Mouse (Mus musculus): ENCODE data around the gene Vsx1. TPM values are rescaled to one million over a fixed set of nuclear protein-coding genes. Genes with fewer than 3 reads are reported as not detected.

Gene Vsx1
- total and polyA plus RNA-seq, 2 experiments from 2014 or later: 0.13 to 0.26 TPM

GRCm38 (mm10) chr2:150688541-150689186, 496 bp downstream of the Vsx1 start:
- peaks cover 50% of the 10 kb centered on the region for H3K27me3 ChIP-seq (ENCODE audit: insufficient read depth, low read length)
- no peaks in the 10 kb centered on the region for H3K9me3 ChIP-seq (ENCODE audit: low read length)
- H3K36me3 ChIP-seq (ENCODE audit: insufficient read depth, low read length): no peaks in the 10 kb centered on the region

GRCm38 (mm10) chr2:150687871-150688540, 1.2 kb downstream of the Vsx1 start:
- peak; percentile 31; the same call in 1 of the 2 replicates for ATAC-seq
- peaks cover 50% of the 10 kb centered on the region for H3K27me3 ChIP-seq (ENCODE audit: insufficient read depth, low read length)

More at GRCm38 (mm10) chr2:150688541-150689186, 496 bp downstream of the Vsx1 start:
- 0 out of 2 replicates have a peak overlapping the region, but pooled peaks have one; percentile 13 for H3K9ac ChIP-seq (replicated peaks; ENCODE audit: low read length)
- peak; percentile 81 for DNase-seq (ENCODE audit: low spot score)
- peaks cover 7% of the 10 kb centered on the region; the same call in 1 of the 2 replicates for H3K4me1 ChIP-seq (ENCODE audit: insufficient read depth, low read length)
- ATAC-seq: peak; percentile 83
- TF ChIP-seq CTCF (IDR thresholded peaks at IDR 0.05; ENCODE audit: low read depth): no peak
- H3K4me3 ChIP-seq (ENCODE audit: low read length): peak overlapping the region; percentile 40
- peak overlapping the region; percentile 68 for H3K4me2 ChIP-seq (ENCODE audit: low read depth, low read length)
- no peak overlapping the region for H3K27ac ChIP-seq
- under 1% methylated on average over 40 of the region's 44 CpGs for WGBS

GRCm38 (mm10) chr2:150685389-150685788, 3.8 kb downstream of the Vsx1 start:
- Histone ChIP-seq H3K4me2 (ENCODE audit: low read depth, low read length) (no peak overlapping the region), H3K4me1 (ENCODE audit: insufficient read depth, low read length) (peaks cover 7% of the 10 kb centered on the region; the same call in 1 of the 2 replicates), H3K36me3 (ENCODE audit: insufficient read depth, low read length) (no peaks in the 10 kb centered on the region), H3K27me3 (ENCODE audit: insufficient read depth, low read length) (peaks cover 43% of the 10 kb centered on the region), H3K27ac (no peak overlapping the region), H3K9me3 (ENCODE audit: low read length) (no peaks in the 10 kb centered on the region), H3K4me3 (ENCODE audit: low read length) (no peak overlapping the region), H3K9ac (replicated peaks; ENCODE audit: low read length) (no peak overlapping the region)
- ATAC-seq: no peak
- no peak for DNase-seq (ENCODE audit: low spot score)
- TF ChIP-seq CTCF (IDR thresholded peaks at IDR 0.05; ENCODE audit: low read depth): no peak
- WGBS: 93% methylated on average over 9 of the region's 9 CpGs

More at GRCm38 (mm10) chr2:150687871-150688540, 1.2 kb downstream of the Vsx1 start:
- 5% methylated on average over 23 of the region's 23 CpGs for WGBS
- DNase-seq (ENCODE audit: low spot score): no peak
- H3K4me1 ChIP-seq (ENCODE audit: insufficient read depth, low read length): peaks cover 7% of the 10 kb centered on the region; the same call in 1 of the 2 replicates
- peak overlapping the region; percentile 40 for H3K4me3 ChIP-seq (ENCODE audit: low read length)
- H3K4me2 ChIP-seq (ENCODE audit: low read depth, low read length): peak overlapping the region; percentile 68
- H3K9ac ChIP-seq (replicated peaks; ENCODE audit: low read length): 0 out of 2 replicates have a peak overlapping the region, but pooled peaks have one; percentile 13
- no peak overlapping the region for H3K27ac ChIP-seq
- TF ChIP-seq CTCF (IDR thresholded peaks at IDR 0.05; ENCODE audit: low read depth): no peak
- H3K36me3 ChIP-seq (ENCODE audit: insufficient read depth, low read length): no peaks in the 10 kb centered on the region
- no peaks in the 10 kb centered on the region for H3K9me3 ChIP-seq (ENCODE audit: low read length)

GRCm38 (mm10) chr2:150684451-150684850, 4.7 kb downstream of the Vsx1 start:
- Histone ChIP-seq H3K36me3 (ENCODE audit: insufficient read depth, low read length) (no peaks in the 10 kb centered on the region), H3K27ac (no peak overlapping the region), H3K9ac (replicated peaks; ENCODE audit: low read length) (no peak overlapping the region), H3K9me3 (ENCODE audit: low read length) (no peaks in the 10 kb centered on the region), H3K4me3 (ENCODE audit: low read length) (no peak overlapping the region), H3K4me2 (ENCODE audit: low read depth, low read length) (no peak overlapping the region), H3K27me3 (ENCODE audit: insufficient read depth, low read length) (peaks cover 37% of the 10 kb centered on the region), H3K4me1 (ENCODE audit: insufficient read depth, low read length) (peaks cover 7% of the 10 kb centered on the region; the same call in 1 of the 2 replicates)
- 86% methylated on average over 12 of the region's 12 CpGs for WGBS
- no peak for ATAC-seq
- DNase-seq (ENCODE audit: low spot score): no peak
- no peak for TF ChIP-seq CTCF (IDR thresholded peaks at IDR 0.05; ENCODE audit: low read depth)

GRCm38 (mm10) chr2:150681581-150681980, 7.6 kb downstream of the Vsx1 start:
- no peak for DNase-seq (ENCODE audit: low spot score)
- Histone ChIP-seq H3K27me3 (ENCODE audit: insufficient read depth, low read length) (peaks cover 27% of the 10 kb centered on the region), H3K4me2 (ENCODE audit: low read depth, low read length) (no peak overlapping the region), H3K4me1 (ENCODE audit: insufficient read depth, low read length) (no peaks in the 10 kb centered on the region), H3K27ac (no peak overlapping the region), H3K4me3 (ENCODE audit: low read length) (no peak overlapping the region), H3K9me3 (ENCODE audit: low read length) (no peaks in the 10 kb centered on the region), H3K36me3 (ENCODE audit: insufficient read depth, low read length) (no peaks in the 10 kb centered on the region), H3K9ac (replicated peaks; ENCODE audit: low read length) (no peak overlapping the region)
- TF ChIP-seq CTCF (IDR thresholded peaks at IDR 0.05; ENCODE audit: low read depth): no peak
- WGBS: 55% methylated on average over 4 of the region's 4 CpGs
- no peak for ATAC-seq

- Histone ChIP-seq H3K4me1 (ENCODE audit: insufficient read depth, low read length) (no peaks in the 10 kb centered on the region), H3K36me3 (ENCODE audit: insufficient read depth, low read length) (no peaks in the 10 kb centered on the region), H3K27me3 (ENCODE audit: insufficient read depth, low read length) (peaks cover 12% of the 10 kb centered on the region; the same call in 1 of the 2 replicates), H3K9me3 (ENCODE audit: low read length) (no peaks in the 10 kb centered on the region), H3K9ac (replicated peaks; ENCODE audit: low read length) (no peak overlapping the region), H3K4me2 (ENCODE audit: low read depth, low read length) (no peak overlapping the region), H3K27ac (no peak overlapping the region), H3K4me3 (ENCODE audit: low read length) (no peak overlapping the region)
- 1% methylated on average over 3 of the region's 3 CpGs for WGBS
- ATAC-seq (no peak), DNase-seq (ENCODE audit: low spot score) (peak; percentile 88)
- TF ChIP-seq CTCF (IDR thresholded peaks at IDR 0.05; ENCODE audit: low read depth): peak; percentile 90
These were observed 10.8 kb downstream of the Vsx1 start for GRCm38 (mm10) chr2:150678392-150678791.
